Mouse (Mus musculus) gastrocnemius, postnatal 10 days (tissue): Measurements from ENCODE around the gene Trio. TPM values are rescaled to one million over a fixed set of nuclear protein-coding genes. Genes with fewer than 3 reads are reported as not detected.
"Not testable (repeated sequence)": the region's sequence is repeated elsewhere in the genome, so short reads cannot be mapped to it uniquely, and the experiment has no call there.

Experiments
- DNase-seq: peaks from one replicate; pipeline ENCODE4 v3.0.0; 2021; ENCODE audit warnings: mixed read lengths
- total RNA-seq, 2 experiments: library from RNA; stranded (reverse); gene quantifications; 2 replicates each; pipeline ENCODE4 v1.2.3; 2021

The Trio gene
- total RNA-seq, 2 experiments from 2014 or later: 56.2 to 79.7 TPM

GRCm38 (mm10) chr15:27827871-27828270 is 197.8 kb downstream of the Trio start:
- DNase-seq: not testable (repeated sequence)

- DNase-seq: no peak
Observed at GRCm38 (mm10) chr15:27826886-27827285, 198.8 kb downstream of the Trio start.

- DNase-seq: no peak
Observed at GRCm38 (mm10) chr15:27826048-27826637, 199.5 kb downstream of the Trio start.

GRCm38 (mm10) chr15:27825390-27825789 is 200.3 kb downstream of the Trio start:
- no peak for DNase-seq

- no peak for DNase-seq
Observed at GRCm38 (mm10) chr15:27823581-27823980, 202.1 kb downstream of the Trio start.

- DNase-seq: no peak
Observed at GRCm38 (mm10) chr15:27822461-27822860, 203.2 kb downstream of the Trio start.

GRCm38 (mm10) chr15:27821651-27822364 is 203.8 kb downstream of the Trio start:
- DNase-seq: no peak

GRCm38 (mm10) chr15:27817096-27817495 is 208.6 kb downstream of the Trio start:
- DNase-seq: no peak

GRCm38 (mm10) chr15:27814677-27815391 is 210.8 kb downstream of the Trio start:
- no peak for DNase-seq

- DNase-seq: no peak
Observed at GRCm38 (mm10) chr15:27810793-27811488, 214.7 kb downstream of the Trio start.

GRCm38 (mm10) chr15:27810262-27810661 is 215.4 kb downstream of the Trio start:
- DNase-seq: no peak

GRCm38 (mm10) chr15:27808596-27809276 is 216.9 kb downstream of the Trio start:
- peak; percentile 43 for DNase-seq

GRCm38 (mm10) chr15:27806219-27806618 is 219.4 kb downstream of the Trio start:
- no peak for DNase-seq

- DNase-seq: no peak
Observed at GRCm38 (mm10) chr15:27805654-27806053, 220.0 kb downstream of the Trio start.

GRCm38 (mm10) chr15:27804447-27804846 is 221.2 kb downstream of the Trio start:
- DNase-seq: no peak

GRCm38 (mm10) chr15:27803568-27804345 is 221.9 kb downstream of the Trio start:
- DNase-seq: no peak

GRCm38 (mm10) chr15:27802243-27802642 is 223.4 kb downstream of the Trio start:
- DNase-seq: no peak

- no peak for DNase-seq
Observed at GRCm38 (mm10) chr15:27801177-27801576, 224.5 kb downstream of the Trio start.

- DNase-seq: no peak
Observed at GRCm38 (mm10) chr15:27797480-27798155, 228.0 kb downstream of the Trio start.

GRCm38 (mm10) chr15:27796868-27797222 is 228.8 kb downstream of the Trio start:
- DNase-seq: no peak
